Mouse (Mus musculus) adrenal gland, postnatal 10 days (tissue): ENCODE results near the gene F10. TPM values are rescaled to one million over a fixed set of nuclear protein-coding genes. Genes with fewer than 3 reads are reported as not detected.
A peak's percentile ranks its signal among the peaks of the same experiment; 100 is the strongest.
"Not testable (repeated sequence)": the region's sequence is repeated elsewhere in the genome, so short reads cannot be mapped to it uniquely, and the experiment has no call there.

ENCODE experiments used
- DNase-seq: peaks from one replicate; pipeline ENCODE4 v3.0.0; 2021; ENCODE audit warnings: mixed read lengths
- total RNA-seq, 2 experiments: library from RNA; stranded (reverse); gene quantifications; 2 replicates each; pipeline ENCODE4 v1.2.3; 2021

The F10 gene
- total RNA-seq, 2 experiments from 2014 or later = 51.8 to 118 TPM

- no peak for DNase-seq
Measured at GRCm38 (mm10) chr8:13060441-13061150, 23.5 kb downstream of the F10 start, which contains the start of gene Proz. Proz (plus strand) TSS chr8:13060914.

- no peak for DNase-seq
Measured at GRCm38 (mm10) chr8:13063112-13063511, 26.0 kb downstream of the F10 start.

- DNase-seq = no peak
Measured at GRCm38 (mm10) chr8:13073255-13073654, 36.1 kb downstream of the F10 start.

GRCm38 (mm10) chr8:13075044-13075443 lies 37.9 kb downstream of the F10 start:
- DNase-seq = no peak

- not testable (repeated sequence) for DNase-seq
Measured at GRCm38 (mm10) chr8:13075579-13075978, 38.5 kb downstream of the F10 start.

GRCm38 (mm10) chr8:13077542-13077941 lies 40.4 kb downstream of the F10 start:
- DNase-seq = no peak

GRCm38 (mm10) chr8:13104691-13105086 lies 67.6 kb downstream of the F10 start:
- DNase-seq = peak; percentile 96

GRCm38 (mm10) chr8:13105087-13105881 lies 68.2 kb downstream of the F10 start, which contains the start of the genes Pcid2 and Cul4a:
Pcid2 (minus strand) TSS chr8:13105459.
Cul4a (plus strand) TSS chr8:13105621.
- DNase-seq = peak; percentile 97

GRCm38 (mm10) chr8:13105908-13106551 lies 68.9 kb downstream of the F10 start:
- peak; percentile 71 for DNase-seq

Other genes with a start within 250 kb of the F10 start
- 10 to 100 TPM; 43.0 to 52.5 TPM for gene Mcf2l, start 163.5 kb upstream of the F10 start, total RNA-seq
- 10 to 100 TPM in 1 of 2 experiments, 1 to 10 TPM in 1; 9.2 to 20.2 TPM for gene F7, start 11.3 kb upstream of the F10 start, total RNA-seq
- gene Proz, start 23.6 kb downstream of the F10 start, total RNA-seq = 10 to 100 TPM; 19.2 to 41.7 TPM
- gene Pcid2, start 68.2 kb downstream of the F10 start, total RNA-seq = 10 to 100 TPM; 17.9 to 21.0 TPM
- 100 to 1,000 TPM in 1 of 2 experiments, 10 to 100 TPM in 1; 85.9 to 107 TPM for gene Cul4a, start 68.3 kb downstream of the F10 start, total RNA-seq
- gene Lamp1, start 121.9 kb downstream of the F10 start, total RNA-seq = 100 to 1,000 TPM; 351 to 364 TPM
- 10 to 100 TPM; 10.3 to 13.4 TPM for gene Grtp1, start 163.3 kb downstream of the F10 start, total RNA-seq
- 1 to 10 TPM; 2.2 to 9.3 TPM for gene Adprhl1, start 216.9 kb downstream of the F10 start, total RNA-seq